Mouse (Mus musculus): Measurements from ENCODE around the gene Mcub. TPM values are rescaled to one million over a fixed set of nuclear protein-coding genes. Genes with fewer than 3 reads are reported as not detected.

Gene Mcub
- polyA plus RNA-seq (2017; shearing (Covaris generic)) = 41.0 TPM

DNA sequence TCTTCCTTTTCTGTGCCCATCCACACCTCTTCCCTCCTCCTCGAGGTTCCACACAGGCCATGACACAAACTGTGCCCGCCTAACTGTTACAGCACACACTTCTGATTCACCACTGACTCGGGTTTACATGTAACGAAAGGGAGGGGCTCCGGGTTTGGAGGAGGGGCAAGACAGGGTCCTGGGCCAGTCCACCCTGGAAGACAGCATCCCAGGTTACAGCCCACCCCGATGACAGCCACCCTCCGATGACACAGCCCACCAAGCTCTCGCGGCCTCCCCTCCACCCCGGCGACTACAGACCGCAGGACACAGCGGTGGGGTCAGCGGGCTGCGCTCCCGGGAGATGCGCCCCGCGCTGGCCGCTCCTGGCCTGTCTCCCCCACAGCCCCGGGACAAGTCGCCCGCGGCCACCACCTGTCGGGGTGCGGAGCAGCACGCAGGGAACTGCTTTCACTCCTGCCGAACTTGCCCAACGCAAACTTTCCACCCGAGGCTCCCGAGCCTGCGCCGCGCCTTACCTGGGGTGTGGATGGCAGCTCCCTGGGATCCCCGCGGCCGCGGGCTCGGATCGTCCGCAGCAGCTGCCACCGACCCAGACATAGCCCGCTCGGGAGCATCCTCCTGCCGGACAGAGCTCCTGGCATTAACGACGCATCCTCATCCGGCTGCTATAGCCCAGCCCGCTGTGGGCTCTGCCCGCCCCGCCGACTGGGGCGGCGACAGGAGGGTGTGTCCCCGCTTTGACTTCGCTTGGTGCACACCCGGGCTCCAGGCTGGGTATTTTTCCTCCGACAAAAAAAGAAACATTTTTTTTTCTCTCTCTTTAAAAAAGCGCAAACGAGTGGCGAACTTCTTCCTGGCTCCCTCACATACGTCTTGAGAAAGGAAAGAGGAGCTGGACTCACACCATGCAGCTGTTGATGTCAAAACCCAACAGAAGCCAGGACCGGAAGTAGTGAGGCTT lies at the start of gene Mcub:
TSS of gene Mcub (minus strand) at position 775 of the 964 bp plus-strand sequence.

DNA sequence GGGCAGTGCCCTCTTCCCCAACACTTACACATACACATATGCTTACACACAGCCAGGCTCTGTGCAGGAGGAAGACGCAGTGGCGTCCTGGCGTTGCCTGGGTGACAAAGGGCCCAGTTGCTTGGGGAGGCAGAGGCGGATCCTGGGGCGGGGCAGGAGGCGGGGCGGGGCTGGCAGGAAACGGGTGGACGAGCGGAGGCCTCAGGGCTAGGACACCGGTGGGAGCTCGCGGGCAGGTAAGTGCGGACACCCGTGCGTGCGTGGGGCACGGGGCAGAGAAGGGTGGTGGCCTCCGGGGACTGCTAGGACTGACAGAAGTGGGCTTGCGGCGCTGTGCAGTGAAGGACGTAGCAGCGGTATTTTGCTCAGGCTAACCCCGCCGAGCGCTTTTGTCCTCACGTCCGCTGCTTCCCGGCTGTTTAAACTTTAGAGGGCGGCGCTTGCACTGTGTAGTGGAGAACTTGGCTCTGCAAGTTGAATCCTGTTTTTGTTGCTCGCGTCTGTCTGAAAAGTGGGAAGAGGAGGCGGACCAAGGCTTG lies 68.7 kb downstream of the Mcub start, which contains the start of gene Casp6:
TSS of gene Casp6 (plus strand) at position 155 of the 539 bp plus-strand sequence.

GRCm38 (mm10) chr3:129878405-129879021 lies 91.5 kb downstream of the Mcub start, which contains the start of gene Pla2g12a:
TSS of gene Pla2g12a (plus strand) at chr3:129878606.

Other genes with a start within 250 kb of the Mcub start
- gene Egf, start 214.9 kb downstream of the Mcub start, polyA plus RNA-seq (2017; shearing (Covaris generic)) = 0.88 TPM
- gene Lrit3, start 166.2 kb downstream of the Mcub start, polyA plus RNA-seq (2017; shearing (Covaris generic)) = not detected
- not detected for gene Rrh, start 147.6 kb downstream of the Mcub start, polyA plus RNA-seq (2017; shearing (Covaris generic))
- gene Gar1, start 138.8 kb downstream of the Mcub start, polyA plus RNA-seq (2017; shearing (Covaris generic)) = 44.6 TPM
- not detected for gene Cfi, start 134.3 kb downstream of the Mcub start, polyA plus RNA-seq (2017; shearing (Covaris generic))
- gene Pla2g12a, start 91.6 kb downstream of the Mcub start, polyA plus RNA-seq (2017; shearing (Covaris generic)) = 1.1 TPM
- 78.2 TPM for gene Casp6, start 68.8 kb downstream of the Mcub start, polyA plus RNA-seq (2017; shearing (Covaris generic))
- 22.2 TPM for gene Sec24b, start 91.3 kb upstream of the Mcub start, polyA plus RNA-seq (2017; shearing (Covaris generic))
- 0.09 TPM for gene Col25a1, start 161.3 kb upstream of the Mcub start, polyA plus RNA-seq (2017; shearing (Covaris generic))